Mouse (Mus musculus): ENCODE data around the gene Map2k2. TPM values are rescaled to one million over a fixed set of nuclear protein-coding genes. Genes with fewer than 3 reads are reported as not detected.

Map2k2 gene
- total and polyA plus RNA-seq, 3 experiments, result 67.2 to 127 (median 120) TPM

GRCm38 (mm10) chr10:81075734-81076133 lies 30.0 kb upstream of the Map2k2 start:
- H3K9ac ChIP-seq (ENCODE audit: insufficient read depth, low read depth), result no peak overlapping the region
- H3K4me1 ChIP-seq (ENCODE audit: control insufficient read depth in 1 of 2, insufficient read depth in 2 of 2), result peaks cover under 1 to 20% of the 10 kb centered on the region in 2 experiments
- H3K4me3 ChIP-seq (replicated peaks in 1 of 3; ENCODE audit: low read depth in 2 of 3, low read length in 2 of 3, poor library complexity in 1 of 3), result no peak overlapping the region
- H3K4me2 ChIP-seq (ENCODE audit: insufficient read depth, low read depth, poor library complexity, severe bottlenecking), result no peak overlapping the region
- in situ Hi-C loops (cut with MboI; ENCODE audit: low pct_ligation_motif_present, low pct_unique_long_range_greater_than_20kb, low sequenced_read_pairs), result loop anchor here (10.0 kb wide), 1 partner anchor 99 kb away; the partner anchor contains the start of gene Eef2
- H3K79me2 ChIP-seq (replicated peaks; ENCODE audit: control insufficient read depth, extremely low read depth, insufficient read depth, poor library complexity, severe bottlenecking), result peaks cover 13% of the 10 kb centered on the region
- no peaks in the 10 kb centered on the region for H3K27me3 ChIP-seq (replicated peaks)
- no peak for TF ChIP-seq MAZ (IDR thresholded peaks at IDR 0.05; ENCODE audit: low read depth, low read length)
- TF ChIP-seq MXI1 (IDR thresholded peaks at IDR 0.05; ENCODE audit: low read depth, low read length), result no peak
- TF ChIP-seq JUND (conservative IDR thresholded peaks at IDR 0.05; ENCODE audit: low read depth, low read length), result no peak
- TF ChIP-seq RAD21 (IDR thresholded peaks at IDR 0.05; ENCODE audit: low read depth, low read length), result no peak
- TF ChIP-seq ETS1 (conservative IDR thresholded peaks at IDR 0.05; ENCODE audit: low read depth, low read length), result no peak
- TF ChIP-seq EP300 (IDR thresholded peaks at IDR 0.05; ENCODE audit: low read length), result no peak
- TF ChIP-seq KAT2A (IDR thresholded peaks at IDR 0.05; ENCODE audit: insufficient replicate concordance, low read length), result no peak
- TF ChIP-seq MAFK (IDR thresholded peaks at IDR 0.05; ENCODE audit: insufficient replicate concordance, low read length), result no peak
- no peak for TF ChIP-seq MYC (IDR thresholded peaks at IDR 0.05; ENCODE audit: low read depth, low read length)
- no peak for TF ChIP-seq ZNF384 (IDR thresholded peaks at IDR 0.05; ENCODE audit: low read depth, low read length)
- TF ChIP-seq TBP (conservative IDR thresholded peaks at IDR 0.05; ENCODE audit: low read depth, low read length), result no peak
- peaks cover 75 to 96% of the 10 kb centered on the region in 2 experiments for H3K36me3 ChIP-seq (replicated peaks in 1 of 2; ENCODE audit: control insufficient read depth in 1 of 2, insufficient read depth in 1 of 2, low read length in 1 of 2)
- DNase-seq (ENCODE audit: extremely low read depth), result no peak
- dilution Hi-C loops (cut with MboI; ENCODE audit: extremely low pct_ligation_motif_present, extremely low pct_unique_long_range_greater_than_20kb, low sequenced_read_pairs), result no loop called here
- H3K27ac ChIP-seq (ENCODE audit: insufficient read depth, low read depth), result no peak overlapping the region
- H3K9me3 ChIP-seq (replicated peaks; ENCODE audit: low read length), result peaks cover 3% of the 10 kb centered on the region

DNA sequence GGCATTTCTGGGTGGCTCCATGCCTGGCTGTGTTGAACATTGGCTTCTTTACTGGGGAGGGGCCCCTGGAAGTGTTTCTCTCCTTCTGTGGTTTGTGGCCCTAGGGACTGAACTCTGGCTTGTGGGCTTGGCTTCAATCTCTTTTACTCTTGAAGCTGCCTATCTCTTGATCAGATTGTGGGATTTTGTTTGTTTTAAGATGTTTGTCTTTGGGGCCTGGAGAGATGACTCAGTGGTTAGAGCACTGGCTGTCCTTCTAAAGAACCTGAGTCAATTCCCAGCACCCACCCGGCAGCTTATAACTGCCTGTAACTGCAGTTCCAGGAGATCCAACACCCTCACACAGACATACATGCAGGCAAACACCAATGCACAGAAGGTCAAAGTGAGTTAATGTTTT lies 29.4 kb upstream of the Map2k2 start:
- TF ChIP-seq USF2 (conservative IDR thresholded peaks at IDR 0.05; ENCODE audit: low read depth, low read length) (no peak), SMC3 (IDR thresholded peaks at IDR 0.05; ENCODE audit: low read depth, low read length) (no peak), CHD1 (IDR thresholded peaks at IDR 0.05; ENCODE audit: low read depth, low read length) (no peak), EP300 (IDR thresholded peaks at IDR 0.05; ENCODE audit: low read length) (no peak), POLR2AphosphoS2 (IDR thresholded peaks at IDR 0.05; ENCODE audit: low read depth, low read length) (no peak), CHD2 (IDR thresholded peaks at IDR 0.05; ENCODE audit: low read length) (no peak), JUND (conservative IDR thresholded peaks at IDR 0.05; ENCODE audit: low read depth, low read length) (no peak), PAX5 (IDR thresholded peaks at IDR 0.05; ENCODE audit: low read length) (no peak)
- no peak overlapping the region for H3K4me3 ChIP-seq (replicated peaks in 1 of 3; ENCODE audit: low read depth in 2 of 3, low read length in 2 of 3, poor library complexity in 1 of 3)
- no peak overlapping the region for H3K27ac ChIP-seq (ENCODE audit: insufficient read depth, low read depth)
- no peaks in the 10 kb centered on the region for H3K27me3 ChIP-seq (replicated peaks)
- no peak overlapping the region for H3K4me2 ChIP-seq (ENCODE audit: insufficient read depth, low read depth, poor library complexity, severe bottlenecking)
- in situ Hi-C loops (cut with MboI; ENCODE audit: low pct_ligation_motif_present, low pct_unique_long_range_greater_than_20kb, low sequenced_read_pairs), result loop anchor here (10.0 kb wide), 1 partner anchor 98 kb away; the partner anchor contains the start of gene Eef2
- DNase-seq (ENCODE audit: extremely low read depth), result no peak
- H3K4me1 ChIP-seq (ENCODE audit: control insufficient read depth in 1 of 2, insufficient read depth in 2 of 2), result peaks cover 0 to 13% of the 10 kb centered on the region in 2 experiments; a peak in 3 of 4 replicates
- peaks cover 7% of the 10 kb centered on the region; the same call in 1 of the 2 replicates for H3K79me2 ChIP-seq (replicated peaks; ENCODE audit: control insufficient read depth, extremely low read depth, insufficient read depth, poor library complexity, severe bottlenecking)
- H3K9ac ChIP-seq (ENCODE audit: insufficient read depth, low read depth), result no peak overlapping the region
- H3K36me3 ChIP-seq (replicated peaks in 1 of 2; ENCODE audit: control insufficient read depth in 1 of 2, insufficient read depth in 1 of 2, low read length in 1 of 2), result peaks cover 81 to 100% of the 10 kb centered on the region in 2 experiments
- dilution Hi-C loops (cut with MboI; ENCODE audit: extremely low pct_ligation_motif_present, extremely low pct_unique_long_range_greater_than_20kb, low sequenced_read_pairs), result no loop called here
- H3K9me3 ChIP-seq (replicated peaks; ENCODE audit: low read length), result peaks cover 3% of the 10 kb centered on the region

Measured in CH12.LX (cell line).